Mouse (Mus musculus) hindbrain, embryonic 16.5 days (tissue): ENCODE measurements around the gene Lgr6. TPM values are rescaled to one million over a fixed set of nuclear protein-coding genes. Genes with fewer than 3 reads are reported as not detected.
"Not testable (repeated sequence)": the region's sequence is repeated elsewhere in the genome, so short reads cannot be mapped to it uniquely, and the experiment has no call there.

Experiments used
- ATAC-seq: fragments of 200-750 bp; cut with Nextera tagmentation; 2 replicates; pipeline ENCODE4 v1.8.0; 2017; ENCODE audit warnings: moderate TSS enrichment, moderate library complexity
- H3K27ac ChIP-seq: fragments of 300-500 bp; sonication (generic); 2 replicates; pipeline ENCODE4 v1.5.1; 2014; ENCODE audit warnings: low read depth, mild to moderate bottlenecking, control low read depth, low read length, moderate library complexity
- H3K27me3 ChIP-seq: fragments of 300-500 bp; sonication (generic); replicated peaks from 2 replicates; pipeline ENCODE4 v1.6.1; 2014; ENCODE audit warnings: low read length; ENCODE audit not compliant: control insufficient read depth, insufficient read depth
- H3K36me3 ChIP-seq: fragments of 300-500 bp; sonication (generic); 2 replicates; pipeline ENCODE4 v1.6.1; 2014; ENCODE audit warnings: mild to moderate bottlenecking, low read length, moderate library complexity, mixed read lengths; ENCODE audit not compliant: control insufficient read depth, insufficient read depth
- H3K4me1 ChIP-seq: fragments of 300-500 bp; sonication (generic); 2 replicates; pipeline ENCODE4 v1.6.1; 2014; ENCODE audit warnings: low read depth, low read length; ENCODE audit not compliant: control insufficient read depth, insufficient read depth
- H3K4me2 ChIP-seq: fragments of 300-500 bp; sonication (generic); 2 replicates; pipeline ENCODE4 v1.6.1; 2014; ENCODE audit warnings: mild to moderate bottlenecking, low read length, control low read depth, moderate library complexity
- H3K4me3 ChIP-seq: fragments of 300-500 bp; sonication (generic); 2 replicates; pipeline ENCODE4 v1.5.1; 2014; ENCODE audit warnings: mild to moderate bottlenecking, low read length, control low read depth, moderate library complexity
- H3K9ac ChIP-seq: fragments of 300-500 bp; sonication (generic); 2 replicates; pipeline ENCODE4 v1.6.1; 2014; ENCODE audit warnings: low read depth, mild to moderate bottlenecking, control low read depth, low read length, moderate library complexity
- H3K9me3 ChIP-seq: fragments of 300-500 bp; sonication (generic); 2 replicates; pipeline ENCODE4 v1.6.1; 2014; ENCODE audit warnings: mild to moderate bottlenecking, low read length, moderate library complexity; ENCODE audit not compliant: control insufficient read depth
- WGBS: fragments of 180-500 bp; shearing (Covaris S2); extraction: QIAGEN DNeasy Blood & Tissue Kit; methylation state at CpG from one replicate; pipeline ENCODE4 v1.1.7; 2014; 5-methylcytosine and 5-hydroxymethylcytosine counted together
- polyA plus RNA-seq: library from polyadenylated mRNA; unstranded; fragments of >200 nt; fragmentation: Nextera tagmentation; extraction: Ambion mirVana; gene quantifications from 2 replicates; pipeline ENCODE4 v1.2.1, GENCODE M21; 2015

The Lgr6 gene
- polyA plus RNA-seq, 1 experiment from 2014 or later = 1.7 TPM

GRCm38 (mm10) chr1:135112661-135113060, 7.6 kb upstream of the Lgr6 start:
- peak; percentile 10; the same call in 1 of the 2 replicates for ATAC-seq
- 12% methylated on average over 8 of the region's 8 CpGs for WGBS

GRCm38 (mm10) chr1:135111271-135111670, 6.2 kb upstream of the Lgr6 start:
- H3K27ac ChIP-seq, H3K4me1 ChIP-seq, H3K9ac ChIP-seq, H3K27me3 ChIP-seq, H3K9me3 ChIP-seq, H3K4me3 ChIP-seq, H3K36me3 ChIP-seq, H3K4me2 ChIP-seq, ATAC-seq: not testable (repeated sequence)
- WGBS = 60% methylated on average over 5 of the region's 5 CpGs

More at GRCm38 (mm10) chr1:135112661-135113060, 7.6 kb upstream of the Lgr6 start:
- H3K27ac ChIP-seq = no peak overlapping the region
- H3K36me3 ChIP-seq = no peaks in the 10 kb centered on the region
- no peak overlapping the region for H3K4me3 ChIP-seq
- H3K27me3 ChIP-seq = no peaks in the 10 kb centered on the region
- H3K4me1 ChIP-seq = no peaks in the 10 kb centered on the region
- no peak overlapping the region for H3K9ac ChIP-seq
- no peaks in the 10 kb centered on the region for H3K9me3 ChIP-seq
- no peak overlapping the region for H3K4me2 ChIP-seq

GRCm38 (mm10) chr1:135110075-135110474, 5.0 kb upstream of the Lgr6 start:
- 17% methylated on average over 6 of the region's 6 CpGs for WGBS
- no peak for ATAC-seq
- no peak overlapping the region for H3K4me3 ChIP-seq

GRCm38 (mm10) chr1:135108611-135109010, 3.5 kb upstream of the Lgr6 start:
- Histone ChIP-seq H3K4me3 (no peak overlapping the region), H3K9ac (no peak overlapping the region), H3K4me2 (no peak overlapping the region), H3K4me1 (peaks cover 7% of the 10 kb centered on the region), H3K9me3 (no peaks in the 10 kb centered on the region), H3K27me3 (peaks cover 25% of the 10 kb centered on the region), H3K36me3 (no peaks in the 10 kb centered on the region), H3K27ac (no peak overlapping the region)
- ATAC-seq = no peak
- 49% methylated on average over 6 of the region's 6 CpGs for WGBS

More at GRCm38 (mm10) chr1:135110075-135110474, 5.0 kb upstream of the Lgr6 start:
- H3K9me3 ChIP-seq = no peaks in the 10 kb centered on the region
- H3K36me3 ChIP-seq = no peaks in the 10 kb centered on the region
- peaks cover 3% of the 10 kb centered on the region for H3K4me1 ChIP-seq
- H3K27me3 ChIP-seq = peaks cover 12% of the 10 kb centered on the region
- no peak overlapping the region for H3K27ac ChIP-seq
- H3K4me2 ChIP-seq = no peak overlapping the region
- no peak overlapping the region for H3K9ac ChIP-seq

- 5% methylated on average over 8 of the region's 8 CpGs for WGBS
- Histone ChIP-seq H3K27ac (no peak overlapping the region), H3K4me1 (peaks cover 7% of the 10 kb centered on the region), H3K9me3 (no peaks in the 10 kb centered on the region), H3K36me3 (no peaks in the 10 kb centered on the region), H3K9ac (no peak overlapping the region), H3K4me3 (no peak overlapping the region), H3K4me2 (no peak overlapping the region), H3K27me3 (peaks cover 34% of the 10 kb centered on the region)
- ATAC-seq = peak; percentile 23
These were observed 875 bp upstream of the Lgr6 start for GRCm38 (mm10) chr1:135105951-135106350.

- peaks cover 7% of the 10 kb centered on the region for H3K4me1 ChIP-seq
- ATAC-seq = no peak
- whole genome bisulfite sequencing = 60% methylated on average over 7 of the region's 7 CpGs
- H3K27me3 ChIP-seq = peaks cover 27% of the 10 kb centered on the region
- no peak overlapping the region for H3K9ac ChIP-seq
- H3K4me3 ChIP-seq = no peak overlapping the region
- H3K36me3 ChIP-seq = no peaks in the 10 kb centered on the region
- H3K4me2 ChIP-seq = no peak overlapping the region
- no peaks in the 10 kb centered on the region for H3K9me3 ChIP-seq
- no peak overlapping the region for H3K27ac ChIP-seq
These were observed 4.7 kb downstream of the Lgr6 start for GRCm38 (mm10) chr1:135100400-135100799.

GRCm38 (mm10) chr1:135098441-135098840, 6.6 kb downstream of the Lgr6 start:
- Histone ChIP-seq H3K4me3 (no peak overlapping the region), H3K4me2 (no peak overlapping the region), H3K9me3 (no peaks in the 10 kb centered on the region), H3K27ac (no peak overlapping the region), H3K36me3 (no peaks in the 10 kb centered on the region), H3K4me1 (no peaks in the 10 kb centered on the region; the same call in 1 of the 2 replicates), H3K9ac (no peak overlapping the region), H3K27me3 (peaks cover 10% of the 10 kb centered on the region)
- peak; percentile 37; the same call in 1 of the 2 replicates for ATAC-seq
- WGBS = 74% methylated on average over 5 of the region's 7 CpGs

GRCm38 (mm10) chr1:135097441-135097840, 7.6 kb downstream of the Lgr6 start:
- Histone ChIP-seq H3K9me3 (no peaks in the 10 kb centered on the region), H3K27ac (no peak overlapping the region), H3K4me2 (no peak overlapping the region), H3K4me1 (no peaks in the 10 kb centered on the region; the same call in 1 of the 2 replicates), H3K9ac (no peak overlapping the region), H3K27me3 (peaks cover 5% of the 10 kb centered on the region; the same call in 1 of the 2 replicates), H3K4me3 (no peak overlapping the region), H3K36me3 (no peaks in the 10 kb centered on the region)
- WGBS = 92% methylated on average over 6 of the region's 6 CpGs
- no peak for ATAC-seq

GRCm38 (mm10) chr1:135096312-135096711, 8.8 kb downstream of the Lgr6 start:
- 71% methylated on average over 11 of the region's 11 CpGs for WGBS

More at GRCm38 (mm10) chr1:135096312-135096711, 8.8 kb downstream of the Lgr6 start:
- peaks cover 5% of the 10 kb centered on the region; the same call in 1 of the 2 replicates for H3K27me3 ChIP-seq
- H3K9ac ChIP-seq = no peak overlapping the region
- no peak overlapping the region for H3K27ac ChIP-seq
- no peak for ATAC-seq
- no peaks in the 10 kb centered on the region for H3K9me3 ChIP-seq
- H3K36me3 ChIP-seq = no peaks in the 10 kb centered on the region
- no peak overlapping the region for H3K4me2 ChIP-seq
- H3K4me1 ChIP-seq = no peaks in the 10 kb centered on the region; the same call in 1 of the 2 replicates
- H3K4me3 ChIP-seq = no peak overlapping the region
